Mouse (Mus musculus) adrenal gland, postnatal 10 days (tissue): ENCODE results near the gene Vmn1r125. TPM values are rescaled to one million over a fixed set of nuclear protein-coding genes. Genes with fewer than 3 reads are reported as not detected.
"Not testable (repeated sequence)": the region's sequence is repeated elsewhere in the genome, so short reads cannot be mapped to it uniquely, and the experiment has no call there.

Experiments used
- DNase-seq: peaks from one replicate; pipeline ENCODE4 v3.0.0; 2021; ENCODE audit warnings: mixed read lengths
- long read RNA-seq, 2 experiments: library from polyadenylated mRNA; stranded (forward); transcript quantifications; one replicate each; pipeline ENCODE4 v2.0.0; 2021
- total RNA-seq, 2 experiments: library from RNA; stranded (reverse); gene quantifications; 2 replicates each; pipeline ENCODE4 v1.2.3; 2021

Gene Vmn1r125
- total RNA-seq: not detected
- long read RNA-seq, experiment 1: 0 reads
- long read RNA-seq, experiment 2: 0 reads

GRCm38 (mm10) chr7:21271879-21272278, at the start of gene Vmn1r125:
Gene Vmn1r125, plus strand, starts transcription at chr7:21272179.
- DNase-seq: not testable (repeated sequence)

GRCm38 (mm10) chr7:21260517-21260916, 11.5 kb upstream of the Vmn1r125 start, which contains the start of gene Vmn1r124:
Gene Vmn1r124, minus strand, starts transcription at chr7:21260617.
- DNase-seq: not testable (repeated sequence)

GRCm38 (mm10) chr7:21301367-21301766, 29.4 kb downstream of the Vmn1r125 start, which contains the start of gene Vmn1r126:
Gene Vmn1r126, minus strand, starts transcription at chr7:21301467.
- not testable (repeated sequence) for DNase-seq

GRCm38 (mm10) chr7:21319761-21320160, 47.8 kb downstream of the Vmn1r125 start, which contains the start of gene Vmn1r127:
Gene Vmn1r127, minus strand, starts transcription at chr7:21319861.
- DNase-seq: not testable (repeated sequence)

Other genes starting within 250 kb of the Vmn1r125 start
- gene Vmn1r120, start 218.4 kb upstream of the Vmn1r125 start, total RNA-seq: not detected
- not detected for gene Vmn1r121, start 173.7 kb upstream of the Vmn1r125 start, total RNA-seq
- not detected for gene Vmn1r122, start 138.1 kb upstream of the Vmn1r125 start, total RNA-seq
- gene Vmn1r123, start 110.0 kb upstream of the Vmn1r125 start, total RNA-seq: not detected
- not detected for gene Gm5157, start 81.8 kb upstream of the Vmn1r125 start, total RNA-seq
- gene Vmn1r124, start 11.6 kb upstream of the Vmn1r125 start, total RNA-seq: not detected
- gene Vmn1r126, start 29.3 kb downstream of the Vmn1r125 start, total RNA-seq: not detected
- gene Vmn1r127, start 47.7 kb downstream of the Vmn1r125 start, total RNA-seq: not detected
- gene Vmn1r128, start 77.2 kb downstream of the Vmn1r125 start, total RNA-seq: not detected
- gene Vmn1r129, start 89.1 kb downstream of the Vmn1r125 start, total RNA-seq: not detected
- not detected for gene Gm6882, start 160.6 kb downstream of the Vmn1r125 start, total RNA-seq
- gene Vmn1r130, start 239.6 kb downstream of the Vmn1r125 start, total RNA-seq: not detected